20 mouse cellular contexts compared by ENCODE assay signal in genomic region chr1:44217118-44217517, GRCm38 (mm10). TPM values are rescaled to one million over a fixed set of nuclear protein-coding genes. Genes with fewer than 3 reads are reported as not detected.
DNase-seq lines count a peak whose midpoint lies in the region; ATAC-seq and TF ChIP-seq lines count a peak whose summit lies in the region.
"Had no signal": no experiment of that assay in that cellular context is flagged by ENCODE, and none has a peak within 500 bp of the region (broad histone marks: within the 10 kb centered on the region; RNA-seq: fewer than 3 reads in every experiment).

No protein-coding gene starts in this region.

- peak; percentile 36; the same call in 1 of the 2 replicates for ATAC-seq in frontal cortex, adult (ENCODE audit: low TSS enrichment)
- ATAC-seq in neural tube, embryonic 15.5 days (ENCODE audit: low FRiP score), result no peak
- ATAC-seq: midbrain, embryonic 16.5 days had no signal

- no peaks in the 10 kb centered on the region for H3K27me3 ChIP-seq in neural tube, embryonic 15.5 days (replicated peaks)
- H3K27me3 ChIP-seq: hindbrain, embryonic 13.5 days; limb, embryonic 15.5 days had no signal

- intact Hi-C loops in left cerebral cortex, adult 2 months (cut with DNase I), result no loop called here

- H3K9ac ChIP-seq in neural tube, embryonic 15.5 days (replicated peaks), result no peak overlapping the region
- H3K9ac ChIP-seq: hindbrain, embryonic 13.5 days; limb, embryonic 15.5 days had no signal

- no peak for DNase-seq in frontal cortex, postnatal 14 days (ENCODE audit: low spot score in 2 of 2)
- DNase-seq in left cerebral cortex, adult 18-20 months (ENCODE audit: low spot score in 2 of 2), result peak; percentile 23 to 38
- no peak for DNase-seq in left cerebral cortex, adult 2 months (ENCODE audit: extremely low spot score in 1 of 2, low spot score in 2 of 2)
- DNase-seq in brain, embryonic 14.5 days (ENCODE audit: low read depth), result peak; percentile 41
- peak; percentile 71 to 88 for DNase-seq in cerebellum, postnatal 25 days
- DNase-seq in natural killer cell, adult 2 months (ENCODE audit: low spot score in 2 of 2), result no peak
- DNase-seq: adrenal gland, postnatal 36 days; kidney, adult 18-20 months; spleen, adult 18-20 months had no signal

- TF ChIP-seq POLR2A in brain, embryonic 14.5 days (IDR thresholded peaks at IDR 0.05; ENCODE audit: borderline replicate concordance, extremely low read depth, insufficient read depth, insufficient read length, poor library complexity, severe bottlenecking), result no peak

- no peak overlapping the region for H3K4me2 ChIP-seq in neural tube, embryonic 15.5 days
- H3K4me2 ChIP-seq: hindbrain, embryonic 13.5 days; limb, embryonic 15.5 days had no signal

- no peak overlapping the region; the same call in 1 of the 2 replicates for H3K27ac ChIP-seq in left cerebral cortex, adult 2 months
- no peak overlapping the region for H3K27ac ChIP-seq in neural tube, embryonic 15.5 days (replicated peaks)
- H3K27ac ChIP-seq: forebrain, embryonic 10.5 days; hindbrain, embryonic 13.5 days; layer of hippocampus, adult 2 months; macrophage had no signal

- no peak for TF ChIP-seq CTCF in left cerebral cortex, adult 2 months (IDR thresholded peaks at IDR 0.05)
- no peak for TF ChIP-seq CTCF in brain, embryonic 14.5 days (IDR thresholded peaks at IDR 0.05; ENCODE audit: borderline replicate concordance, extremely low read depth, insufficient read depth, insufficient read length)

- H3K4me1 ChIP-seq in neural tube, embryonic 15.5 days, result no peaks in the 10 kb centered on the region
- H3K4me1 ChIP-seq: forebrain, embryonic 10.5 days; hindbrain, embryonic 13.5 days had no signal

- 79% methylated on average over 2 of the region's 2 CpGs for WGBS in neural tube, embryonic 15.5 days

- H3K36me3 ChIP-seq in neural tube, embryonic 15.5 days, result no peaks in the 10 kb centered on the region
- H3K36me3 ChIP-seq: forebrain, embryonic 10.5 days; hindbrain, embryonic 13.5 days; limb, embryonic 15.5 days had no signal

- no peak overlapping the region for H3K4me3 ChIP-seq in left cerebral cortex, adult 2 months
- no peak overlapping the region for H3K4me3 ChIP-seq in neural tube, embryonic 15.5 days (replicated peaks)
- H3K4me3 ChIP-seq: forebrain, embryonic 10.5 days; hindbrain, embryonic 13.5 days; layer of hippocampus, adult 2 months; limb, embryonic 15.5 days had no signal

- H3K9me3 ChIP-seq in neural tube, embryonic 15.5 days (replicated peaks), result no peaks in the 10 kb centered on the region
- H3K9me3 ChIP-seq: forebrain, embryonic 10.5 days; hindbrain, embryonic 13.5 days; limb, embryonic 15.5 days had no signal

RNA-seq across cellular contexts. Expression of gene Mettl21e, which starts 1.6 kb away (rescaled TPM):
- total RNA-seq in left cerebral cortex, adult 18-20 months (2021), result not detected
- total RNA-seq in left cerebral cortex, adult 2 months (2021), result not detected
- polyA plus RNA-seq in brain, embryonic 14.5 days (2012; rRNA removed), result not detected in 2 replicates
- polyA plus RNA-seq in neural tube, embryonic 15.5 days (2015; fragmentation: Nextera tagmentation; extraction: Ambion mirVana), result 0.06 TPM in 1 of 2 replicates, not detected in the other
- total RNA-seq: adrenal gland, postnatal 36 days; ES-E14; heart, adult 18-20 months; layer of hippocampus, adult 2 months had no signal
- polyA plus RNA-seq: forebrain, embryonic 10.5 days; hindbrain, embryonic 13.5 days; macrophage; midbrain, embryonic 16.5 days; testis, adult 2 months had no signal

Comparison
In these comparisons a context has a peak if more than half of its experiments do, and no peak if none do; other contexts are left out.
1. DNase-seq: peak in left cerebral cortex, adult 18-20 months (2 of 2), brain, embryonic 14.5 days (single experiment) and cerebellum, postnatal 25 days (2 of 2); none in frontal cortex, postnatal 14 days (0 of 2), left cerebral cortex, adult 2 months (0 of 2) and natural killer cell, adult 2 months (0 of 2).